ENCODE assay signal across 7 mouse cellular contexts in the genomic region with DNA sequence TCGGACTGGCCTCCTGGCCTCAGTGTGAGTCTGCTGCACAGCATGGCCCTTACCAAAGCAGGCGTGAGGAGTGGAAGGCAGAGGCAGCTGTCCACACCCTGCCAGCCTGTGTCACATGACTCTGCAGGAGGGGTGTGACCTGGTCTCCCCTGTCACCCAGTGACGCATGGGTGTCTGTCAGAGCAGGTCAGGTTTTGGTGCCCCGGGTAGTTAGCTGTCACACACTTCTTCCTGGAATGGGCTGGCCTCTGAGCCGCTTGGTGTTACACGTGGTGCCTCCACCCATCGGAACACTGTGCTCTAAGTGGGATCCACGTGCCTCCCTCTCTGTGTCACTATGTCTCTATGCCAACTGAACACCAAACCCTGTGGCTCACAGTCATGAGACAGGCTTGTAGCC. TPM values are rescaled to one million over a fixed set of nuclear protein-coding genes. Genes with fewer than 3 reads are reported as not detected.
DNase-seq lines count a peak whose midpoint lies in the region; ATAC-seq lines count a peak whose summit lies in the region.

No protein-coding gene starts in this region.

- no peaks in the 10 kb centered on the region for H3K9me3 ChIP-seq in neural tube, embryonic 12.5 days
- no peaks in the 10 kb centered on the region for H3K9me3 ChIP-seq in kidney, embryonic 16.5 days (ENCODE audit: low read length)

- DNase-seq in neural tube, embryonic 10.5 days (ENCODE audit: extremely low spot score, low spot score) = no peak
- peak; percentile 62 for DNase-seq in gastrocnemius, postnatal 25 days
- no peak for DNase-seq in cerebellum, adult 18-20 months
- no peak for DNase-seq in spleen, adult 18-20 months
- no peak for DNase-seq in left cerebral cortex, adult 11 months (ENCODE audit: low spot score)

- no peaks in the 10 kb centered on the region for H3K27me3 ChIP-seq in neural tube, embryonic 12.5 days (replicated peaks)
- H3K27me3 ChIP-seq in kidney, embryonic 16.5 days (ENCODE audit: insufficient read depth, low read length) = no peaks in the 10 kb centered on the region

- no peak overlapping the region for H3K4me3 ChIP-seq in neural tube, embryonic 12.5 days
- H3K4me3 ChIP-seq in kidney, embryonic 16.5 days (ENCODE audit: low read length) = no peak overlapping the region

- H3K27ac ChIP-seq in neural tube, embryonic 12.5 days = no peak overlapping the region
- H3K27ac ChIP-seq in kidney, embryonic 16.5 days (ENCODE audit: low read length) = no peak overlapping the region

- H3K9ac ChIP-seq in neural tube, embryonic 12.5 days = 0 out of 2 replicates have a peak overlapping the region, but pooled peaks have one; percentile 26
- no peak overlapping the region for H3K9ac ChIP-seq in kidney, embryonic 16.5 days (replicated peaks; ENCODE audit: low read length)

- no peak for ATAC-seq in neural tube, embryonic 12.5 days (ENCODE audit: low FRiP score, low read depth)
- peak; percentile 77; the same call in 1 of the 2 replicates for ATAC-seq in kidney, embryonic 16.5 days (ENCODE audit: low FRiP score, low TSS enrichment)

- peaks cover 46% of the 10 kb centered on the region for H3K4me1 ChIP-seq in neural tube, embryonic 12.5 days
- H3K4me1 ChIP-seq in kidney, embryonic 16.5 days (ENCODE audit: insufficient read depth, low read length) = peaks cover 45% of the 10 kb centered on the region

- no peak overlapping the region for H3K4me2 ChIP-seq in neural tube, embryonic 12.5 days (replicated peaks)
- no peak overlapping the region for H3K4me2 ChIP-seq in kidney, embryonic 16.5 days (replicated peaks; ENCODE audit: low read depth, low read length)

- H3K36me3 ChIP-seq in neural tube, embryonic 12.5 days = no peaks in the 10 kb centered on the region
- H3K36me3 ChIP-seq in kidney, embryonic 16.5 days (ENCODE audit: insufficient read depth, low read length) = no peaks in the 10 kb centered on the region

- 80% methylated on average over 8 of the region's 8 CpGs for WGBS in neural tube, embryonic 12.5 days
- WGBS in kidney, embryonic 16.5 days = 48% methylated on average over 8 of the region's 8 CpGs

RNA-seq across cellular contexts. Expression of a gene that starts 34.6 kb away (rescaled TPM):
- polyA plus RNA-seq in neural tube, embryonic 12.5 days (2016; fragmentation: Nextera tagmentation; extraction: Ambion mirVana) = 91.1 and 93.8 TPM in 2 replicates
- total RNA-seq in gastrocnemius, postnatal 25 days (2021) = 10 to 100 TPM; 30.7 to 39.0 TPM
- 47.0 and 47.1 TPM in 2 replicates for polyA plus RNA-seq in kidney, embryonic 16.5 days (2015; fragmentation: Nextera tagmentation; extraction: Ambion mirVana)
